Mouse (Mus musculus): ENCODE results near the gene Cep19.
"Not testable (repeated sequence)": the region's sequence is repeated elsewhere in the genome, so short reads cannot be mapped to it uniquely, and the experiment has no call there.

Cep19 gene

DNA sequence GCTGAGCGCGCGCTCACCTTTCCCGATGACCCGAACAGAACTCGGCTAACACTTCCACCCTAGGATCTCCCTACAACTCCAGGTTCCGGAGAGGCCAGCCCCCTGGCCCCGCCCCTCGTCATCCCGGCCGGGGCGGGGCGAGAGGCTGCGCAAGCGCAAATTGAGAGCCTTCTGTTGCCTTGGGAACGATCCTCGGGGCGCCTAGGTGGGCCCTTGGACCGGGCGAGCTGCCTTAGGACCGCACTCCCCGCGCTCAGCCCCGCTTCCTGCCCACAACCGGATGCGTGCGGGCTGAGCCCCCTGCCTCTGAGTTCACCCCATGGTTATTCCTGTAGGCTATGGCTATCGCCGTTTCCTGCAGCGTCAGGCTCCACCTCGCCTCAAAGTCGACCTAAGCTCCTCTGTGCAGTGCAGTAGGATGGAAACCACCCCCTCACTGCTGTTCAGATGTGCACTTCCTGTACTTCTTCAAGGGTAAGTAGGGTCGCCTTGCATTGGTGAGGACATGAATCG is at the start of gene Cep19, which contains the start of gene Pigx:
Cep19 (plus strand) TSS at position 163 of the 513 bp plus-strand sequence.
Pigx (minus strand) TSS at position 103 of the 513 bp plus-strand sequence.
- peak; percentile 94 for DNase-seq (ENCODE audit: low spot score)

DNA sequence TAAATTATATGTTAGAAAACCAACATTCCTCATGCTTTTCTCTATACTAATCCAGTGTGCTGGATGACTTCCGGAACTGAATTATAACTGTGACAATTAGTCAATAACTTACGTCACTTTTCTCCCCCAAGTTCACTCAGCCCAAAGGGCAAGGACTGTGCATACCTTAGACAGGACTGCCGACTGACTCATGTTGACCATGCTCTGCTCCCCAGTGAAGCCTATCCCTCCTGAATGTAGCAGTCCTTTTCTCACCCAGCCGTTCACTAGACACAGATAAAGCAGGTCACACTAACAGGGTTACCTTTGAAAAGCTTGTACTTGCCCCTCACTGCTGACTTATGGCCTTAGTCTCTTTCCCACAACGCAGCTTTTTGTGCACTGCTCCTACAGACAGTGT is 40.8 kb upstream of the Cep19 start:
- no peak for DNase-seq (ENCODE audit: low spot score)

- DNase-seq (ENCODE audit: low spot score), result no peak
Measured at GRCm38 (mm10) chr16:32059840-32060523, 39.6 kb upstream of the Cep19 start.

DNA sequence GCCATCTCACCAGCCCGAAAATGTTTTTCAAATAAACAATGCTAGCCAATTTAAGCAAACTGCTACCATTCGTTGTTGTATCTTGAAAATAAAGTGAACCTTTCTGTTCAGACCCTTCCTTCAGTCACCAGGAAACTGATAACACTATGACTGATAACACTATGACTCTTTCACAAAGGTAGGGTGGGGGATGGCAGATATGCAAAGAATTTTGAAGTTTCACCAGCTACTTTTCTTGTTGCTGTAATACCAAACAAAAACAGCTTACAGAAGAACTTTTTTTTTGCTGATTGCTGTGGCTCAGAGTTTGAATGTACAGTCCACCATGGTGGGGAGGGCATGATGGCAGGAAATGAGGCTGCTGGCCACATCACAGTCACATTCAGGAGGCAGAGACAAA is 37.4 kb upstream of the Cep19 start:
- DNase-seq (ENCODE audit: low spot score), result no peak

GRCm38 (mm10) chr16:32063900-32064299 is 35.7 kb upstream of the Cep19 start:
- no peak for DNase-seq (ENCODE audit: low spot score)

GRCm38 (mm10) chr16:32066899-32067298 is 32.7 kb upstream of the Cep19 start:
- DNase-seq (ENCODE audit: low spot score), result no peak

- DNase-seq (ENCODE audit: low spot score), result no peak
Measured at GRCm38 (mm10) chr16:32068389-32069300, 31.0 kb upstream of the Cep19 start.

DNA sequence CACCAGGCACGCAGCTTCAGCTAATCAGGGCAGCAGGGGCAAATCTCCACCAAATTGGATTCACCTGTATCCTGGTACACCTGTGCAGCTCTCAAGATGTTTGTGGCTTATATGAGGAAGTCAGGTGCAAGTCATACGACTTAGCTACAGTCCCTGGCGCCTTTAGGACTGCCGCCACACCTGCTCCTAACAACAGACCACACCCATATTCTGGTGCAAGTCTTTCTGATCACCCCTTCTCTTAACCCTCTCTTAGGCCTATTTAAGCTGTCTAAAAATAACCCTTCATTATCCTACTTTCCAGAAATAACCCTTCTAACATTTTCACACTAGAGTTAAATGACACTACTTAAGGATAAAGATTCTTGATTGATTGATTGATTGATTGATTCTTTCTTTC is 29.5 kb upstream of the Cep19 start:
- DNase-seq (ENCODE audit: low spot score), result not testable (repeated sequence)

GRCm38 (mm10) chr16:32075762-32076161 is 23.8 kb upstream of the Cep19 start:
- no peak for DNase-seq (ENCODE audit: low spot score)

GRCm38 (mm10) chr16:32076406-32076805 is 23.2 kb upstream of the Cep19 start:
- no peak for DNase-seq (ENCODE audit: low spot score)

GRCm38 (mm10) chr16:32077648-32078407 is 21.8 kb upstream of the Cep19 start:
- no peak for DNase-seq (ENCODE audit: low spot score)

DNA sequence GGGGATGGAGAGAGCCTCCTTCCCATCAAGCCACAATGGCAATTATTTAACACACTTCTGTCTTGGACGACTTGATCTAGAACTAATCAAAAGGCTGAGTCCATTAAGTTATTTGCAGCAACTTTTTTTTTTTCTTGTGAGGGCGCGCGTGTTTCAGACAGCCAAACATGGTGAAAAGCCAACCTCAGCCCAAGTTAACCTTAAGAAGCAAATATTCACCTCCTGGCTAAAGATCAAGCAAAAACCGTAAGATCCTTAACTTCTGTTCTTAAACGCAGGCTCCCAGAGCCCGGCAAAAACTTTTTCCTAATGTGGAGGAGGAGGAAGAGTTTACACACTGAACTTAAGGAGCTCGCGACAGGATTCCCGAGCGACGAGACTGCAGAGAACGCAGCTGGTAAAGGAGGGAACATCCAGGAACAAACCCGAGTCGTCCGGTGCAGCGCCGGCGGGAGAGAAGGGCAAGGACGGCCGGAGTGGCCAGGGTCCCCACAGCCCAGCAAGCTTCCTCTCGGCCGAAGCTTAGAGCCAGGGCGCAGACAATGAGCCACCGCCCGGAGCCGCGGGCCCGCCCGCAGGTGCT is 21.1 kb upstream of the Cep19 start:
- DNase-seq (ENCODE audit: low spot score), result peak; percentile 70

GRCm38 (mm10) chr16:32078991-32079511 is 20.5 kb upstream of the Cep19 start, which contains the start of gene Pak2:
Gene Pak2 (minus strand): TSS chr16:32079342.
- DNase-seq (ENCODE audit: low spot score), result peak; percentile 90

DNA sequence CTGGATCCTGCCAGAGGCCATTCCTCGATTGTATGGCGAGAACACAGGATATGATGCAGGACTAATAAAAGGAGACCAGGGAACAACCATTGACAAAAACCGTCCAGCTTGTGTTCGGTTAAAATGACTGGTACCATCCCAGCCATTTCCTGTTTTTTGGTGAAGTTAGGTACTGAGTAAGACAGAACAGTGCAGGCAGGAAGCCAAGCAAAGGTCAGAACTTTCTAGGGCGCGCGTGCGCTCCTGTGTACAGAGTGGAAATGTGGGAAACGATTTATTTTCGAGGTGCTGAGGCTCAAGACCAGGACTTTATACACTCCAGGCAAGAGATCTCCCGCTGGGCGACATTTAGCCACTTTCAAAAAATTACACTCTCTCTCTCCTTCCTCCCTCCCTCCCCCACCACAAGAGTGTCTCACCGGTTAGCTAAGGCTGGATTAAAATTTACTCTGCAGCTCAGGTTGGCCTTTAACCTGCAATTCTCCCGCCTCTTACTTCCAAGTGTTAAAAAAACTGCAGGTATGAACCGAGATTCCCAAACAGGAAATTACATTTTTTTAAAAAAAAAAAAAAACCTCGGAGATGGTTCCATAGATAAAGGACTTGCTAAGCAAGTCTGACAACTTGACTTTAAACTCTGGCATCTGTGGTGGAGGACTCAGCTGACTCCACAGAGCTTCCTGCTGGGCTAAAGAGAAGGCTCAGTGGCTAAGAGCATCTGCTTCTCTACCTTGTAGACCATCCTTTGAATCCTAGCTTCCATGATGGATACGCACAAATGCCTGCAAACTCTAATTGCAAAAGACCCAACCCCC is 11.8 kb upstream of the Cep19 start:
- DNase-seq (ENCODE audit: low spot score), result no peak

GRCm38 (mm10) chr16:32091466-32091865 is 8.1 kb upstream of the Cep19 start:
- no peak for DNase-seq (ENCODE audit: low spot score)

DNA sequence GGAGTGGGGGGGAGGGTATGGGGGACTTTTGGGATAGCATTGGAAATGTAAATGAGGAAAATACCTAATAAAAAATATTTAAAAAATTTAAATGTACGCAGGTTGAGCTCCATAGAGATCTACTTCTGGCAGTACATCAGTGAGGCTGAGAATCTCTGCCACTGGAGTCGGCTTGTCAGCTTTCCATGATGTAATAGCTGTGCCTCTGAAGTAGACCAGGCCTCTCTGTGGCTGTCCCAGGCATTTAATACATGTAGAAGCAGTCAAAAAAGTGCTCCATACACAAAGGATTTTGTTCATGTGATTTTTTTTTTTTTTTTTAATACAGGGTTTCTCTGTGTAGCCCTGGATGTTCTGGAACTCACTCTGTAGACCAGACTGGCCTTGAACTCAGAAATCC is 1.8 kb upstream of the Cep19 start:
- not testable (repeated sequence) for DNase-seq (ENCODE audit: low spot score)

DNA sequence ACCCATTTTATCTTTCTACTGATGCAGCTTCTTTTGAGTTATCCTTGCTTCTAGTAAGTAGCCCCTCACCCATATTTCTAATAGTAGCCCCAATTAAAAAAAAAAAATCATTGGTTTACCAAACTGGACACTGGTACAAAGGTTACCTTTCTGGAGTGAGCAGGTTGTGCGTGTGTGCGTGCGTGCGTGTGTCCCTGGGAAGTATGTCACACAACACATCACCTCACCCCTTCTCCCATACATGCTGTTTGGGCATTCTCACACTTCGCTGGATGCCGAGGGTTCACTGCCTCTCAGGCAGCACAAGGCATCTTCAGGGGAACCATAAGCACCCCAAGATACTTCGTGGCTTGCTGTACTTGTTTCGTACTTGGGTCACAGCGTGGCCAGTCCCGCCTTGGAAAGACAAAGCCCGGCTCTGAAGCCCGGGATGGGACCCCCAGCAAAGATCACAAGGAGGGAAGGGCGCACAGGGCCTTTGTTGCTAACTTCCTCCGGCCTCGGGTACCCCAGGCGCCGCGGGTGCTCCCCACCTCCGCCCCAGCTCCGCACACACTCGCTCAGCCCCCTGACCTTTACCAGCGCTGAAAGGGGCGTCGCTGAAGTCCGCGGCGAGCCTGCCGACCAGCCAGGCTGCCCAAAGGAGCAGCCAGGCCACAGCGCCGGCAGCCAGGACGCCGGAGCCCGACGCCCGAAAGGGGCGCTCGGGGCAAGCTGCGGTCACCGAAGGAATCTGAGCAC is 533 bp upstream of the Cep19 start:
- no peak for DNase-seq (ENCODE audit: low spot score)

GRCm38 (mm10) chr16:32102295-32102694 is 2.7 kb downstream of the Cep19 start:
- no peak for DNase-seq (ENCODE audit: low spot score)

DNA sequence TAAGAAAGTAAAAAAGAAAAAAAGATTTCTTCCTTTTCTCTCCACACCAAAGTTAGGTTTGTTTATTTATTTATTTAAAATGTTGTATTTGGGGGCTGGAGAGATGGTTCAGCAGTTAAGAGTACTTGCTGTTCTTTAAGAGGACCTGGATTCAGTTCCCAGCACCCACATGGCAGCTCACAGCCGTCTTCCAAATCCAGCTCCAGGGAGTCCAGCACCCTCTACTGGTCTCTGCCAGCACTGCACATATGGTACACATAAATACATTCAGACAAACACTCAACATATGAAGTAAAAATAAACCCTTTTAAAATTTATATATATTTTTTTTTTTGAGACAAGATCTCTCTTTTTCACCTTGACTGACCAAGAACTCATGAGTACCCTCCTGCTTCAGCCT is 6.1 kb downstream of the Cep19 start:
- DNase-seq (ENCODE audit: low spot score), result no peak
